Mouse (Mus musculus) gastrocnemius, adult 2 months (tissue): ENCODE results near the gene Atp2a1. TPM values are rescaled to one million over a fixed set of nuclear protein-coding genes. Genes with fewer than 3 reads are reported as not detected.

Experiments used
- DNase-seq: peaks from one replicate; pipeline ENCODE4 v3.0.0; 2022
- H3K27ac ChIP-seq: fragments of 200-600 bp; 2 replicates; pipeline ENCODE4 v1.8.1; 2022; ENCODE audit warnings: mild to moderate bottlenecking
- H3K4me3 ChIP-seq: fragments of 200-600 bp; 2 replicates; pipeline ENCODE4 v1.8.1; 2022; ENCODE audit warnings: mild to moderate bottlenecking, moderate library complexity
- CTCF ChIP-seq: fragments of 200-600 bp; IDR thresholded peaks from 2 replicates; pipeline ENCODE4 v1.8.1; 2022; ENCODE audit warnings: antibody characterized with exemption, mild to moderate bottlenecking, moderate library complexity
- intact Hi-C: fragments of 180-260 bp; cut with DNase I; formaldehyde crosslinking; loops from one replicate; pipeline ENCODE4 v1.15.1; 2025
- total RNA-seq, 2 experiments: library from RNA; stranded (reverse); gene quantifications; 2 replicates each; pipeline ENCODE4 v1.2.3; 2021

Gene Atp2a1
- total RNA-seq, 2 experiments from 2014 or later = 21,521 to 26,495 TPM

GRCm38 (mm10) chr7:126471361-126471760, 8.5 kb upstream of the Atp2a1 start:
- no peak for TF ChIP-seq CTCF
- intact Hi-C loops = loop anchor here (5.0 to 10.0 kb wide), 2 partner anchors 39 to 303 kb away; partner anchors contain the start of gene Ypel3
- Histone ChIP-seq H3K4me3 (no peak overlapping the region), H3K27ac (no peak overlapping the region)
- DNase-seq = no peak

- no peak for DNase-seq
- Histone ChIP-seq H3K27ac (no peak overlapping the region), H3K4me3 (no peak overlapping the region)
- no peak for TF ChIP-seq CTCF
- intact Hi-C loops = loop anchor here (5.0 to 10.0 kb wide), 2 partner anchors 38 to 305 kb away; partner anchors contain the start of gene Ypel3
Measured at GRCm38 (mm10) chr7:126470077-126470476, 7.2 kb upstream of the Atp2a1 start.

DNA sequence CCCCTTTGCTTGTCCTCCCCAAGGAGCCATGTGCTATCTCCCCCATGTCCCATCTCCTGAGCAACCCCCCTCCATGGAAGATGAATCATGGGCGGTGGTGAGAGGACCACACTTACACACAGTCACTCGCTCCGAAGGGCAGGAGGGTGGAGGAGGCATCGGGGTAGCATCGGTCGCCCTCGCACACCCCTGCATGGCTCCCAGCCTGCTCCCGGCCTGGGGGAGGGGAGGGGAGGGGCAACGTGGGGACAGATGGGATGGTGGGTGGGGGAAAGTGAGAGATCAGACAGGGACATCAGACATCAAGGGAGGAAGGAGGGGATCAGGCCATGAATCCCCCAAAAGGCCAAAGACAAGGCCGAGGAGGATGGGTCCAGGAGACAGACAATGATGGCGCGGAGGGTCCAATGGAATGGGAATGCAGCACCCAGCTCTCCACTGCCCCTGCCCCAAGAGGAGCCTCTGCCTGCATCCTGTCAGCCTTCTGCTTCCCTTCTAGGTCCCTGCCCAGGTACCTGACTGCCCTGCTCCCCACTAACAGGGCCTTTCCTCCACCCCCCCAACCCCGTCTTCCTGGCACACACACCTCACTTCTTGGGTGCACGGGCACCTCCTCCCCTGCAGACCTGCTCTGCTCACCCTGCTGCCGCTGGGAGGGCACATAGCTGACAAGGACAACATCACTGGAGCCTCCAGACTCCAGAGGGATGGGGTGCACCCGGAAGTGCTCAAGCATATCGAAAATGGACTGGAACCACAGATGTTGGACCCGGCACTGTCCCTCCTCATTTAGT, 5.1 kb upstream of the Atp2a1 start:
- intact Hi-C loops = loop anchor here (10.0 kb wide), 1 partner anchor 327 kb away; the partner anchor contains the start of genes Fam57b and Ppp4c
- peak overlapping the region; percentile 99 for H3K27ac ChIP-seq
- TF ChIP-seq CTCF = no peak
- peak overlapping the region; percentile 53 for H3K4me3 ChIP-seq
- no peak for DNase-seq

DNA sequence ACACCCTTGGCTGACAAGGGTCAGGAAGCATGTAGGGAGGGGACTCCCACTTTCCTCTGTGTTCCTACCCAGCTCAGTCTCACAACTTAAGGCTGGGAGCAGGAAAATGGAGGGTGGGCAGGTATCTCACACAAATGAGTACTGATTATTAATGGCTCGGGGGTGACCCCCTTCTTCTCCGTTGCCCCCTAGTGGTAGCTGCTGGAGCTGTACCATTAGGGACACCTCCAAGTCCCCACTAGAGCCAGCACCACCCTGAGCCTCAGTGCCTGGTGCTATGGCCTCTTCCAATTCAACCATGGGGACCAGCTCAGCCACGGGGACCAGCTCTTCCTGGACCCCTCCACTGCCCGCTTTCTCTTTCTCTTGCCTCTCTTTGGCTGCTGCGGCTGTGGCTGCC, 4.4 kb upstream of the Atp2a1 start:
- Histone ChIP-seq H3K4me3 (peak overlapping the region; percentile 53), H3K27ac (peak overlapping the region; percentile 99)
- TF ChIP-seq CTCF = peak; percentile 70
- peak; percentile 72 for DNase-seq
- intact Hi-C loops = loop anchor here (10.0 kb wide), 1 partner anchor 328 kb away; the partner anchor contains the start of genes Fam57b and Ppp4c

- peak; percentile 52 for DNase-seq
- TF ChIP-seq CTCF = no peak
- H3K4me3 ChIP-seq = peak overlapping the region; percentile 53
- H3K27ac ChIP-seq = peak overlapping the region; percentile 99
- intact Hi-C loops = loop anchor here (10.0 kb wide), 1 partner anchor 328 kb away; the partner anchor contains the start of genes Fam57b and Ppp4c
Measured at GRCm38 (mm10) chr7:126466707-126467106, 3.8 kb upstream of the Atp2a1 start.

DNA sequence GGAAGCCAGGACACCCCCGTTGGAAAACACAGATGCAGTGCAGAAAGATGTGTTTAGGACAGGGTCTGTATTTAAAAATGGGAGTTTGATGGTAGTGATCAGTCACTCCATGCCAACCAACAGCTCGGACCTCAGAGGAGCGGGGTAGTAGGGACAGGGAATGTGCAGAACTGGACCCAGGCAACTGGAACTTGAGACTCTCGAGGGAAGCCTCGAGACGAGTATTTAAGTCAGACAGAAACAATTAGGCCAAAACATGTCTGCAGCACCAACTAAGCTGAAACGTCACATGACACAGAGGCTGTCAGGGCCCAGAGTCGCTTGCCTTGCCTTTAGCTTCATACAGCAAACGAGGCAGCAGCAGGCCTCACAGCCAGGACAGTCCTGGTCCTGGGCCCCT, 3.2 kb upstream of the Atp2a1 start:
- DNase-seq = no peak
- no peak for TF ChIP-seq CTCF
- intact Hi-C loops = loop anchor here (10.0 kb wide), 1 partner anchor 329 kb away; the partner anchor contains the start of genes Fam57b and Ppp4c
- Histone ChIP-seq H3K27ac (peak overlapping the region; percentile 99), H3K4me3 (peak overlapping the region; percentile 53)

DNA sequence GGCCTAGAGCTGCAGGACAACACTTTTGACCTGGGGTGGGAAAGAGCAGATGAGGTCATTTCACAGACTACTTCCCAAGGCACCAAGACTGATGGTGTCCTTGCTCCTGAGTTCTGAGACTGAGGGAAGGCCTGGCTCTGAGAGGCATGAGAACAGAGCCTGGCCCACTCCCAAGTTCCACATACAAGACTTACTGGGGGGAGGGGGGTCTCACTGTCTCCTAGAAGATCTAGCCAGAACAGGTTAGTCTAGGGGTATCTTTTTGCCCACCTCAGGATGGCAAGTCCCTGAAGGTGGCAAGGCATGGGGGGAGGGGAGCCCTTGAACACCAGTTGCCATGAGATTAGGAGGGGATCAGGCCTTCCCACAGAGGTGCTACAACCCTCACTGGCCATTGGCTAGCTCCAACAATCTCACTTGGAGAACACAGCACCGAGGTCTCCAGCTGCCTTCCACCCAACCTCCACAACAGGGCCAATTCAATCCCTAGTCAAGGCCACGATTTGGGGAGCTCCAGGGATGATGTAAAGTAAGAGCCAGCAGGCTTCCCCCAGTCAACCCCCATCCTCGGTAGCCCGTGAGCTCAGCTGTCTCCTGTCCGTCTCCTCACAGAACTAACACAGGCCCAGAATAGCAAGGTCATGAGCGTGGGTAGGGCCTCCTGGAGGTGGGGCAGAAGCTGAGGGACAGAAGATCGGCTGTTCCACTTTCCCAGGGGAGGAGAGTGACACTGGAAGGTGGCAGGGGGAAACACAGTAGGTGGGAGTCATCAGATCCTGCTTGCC, 2.5 kb upstream of the Atp2a1 start:
- Histone ChIP-seq H3K27ac (peak overlapping the region; percentile 99), H3K4me3 (peak overlapping the region; percentile 86)
- peak; percentile 86 for DNase-seq
- intact Hi-C loops = loop anchor here (10.0 kb wide), 1 partner anchor 329 kb away; the partner anchor contains the start of genes Fam57b and Ppp4c
- no peak for TF ChIP-seq CTCF

- peak overlapping the region; percentile 99 for H3K27ac ChIP-seq
- intact Hi-C loops = loop anchor here (10.0 kb wide), 1 partner anchor 330 kb away; the partner anchor contains the start of genes Fam57b and Ppp4c
- TF ChIP-seq CTCF = no peak
- peak; percentile 90 for DNase-seq
- H3K4me3 ChIP-seq = peak overlapping the region; percentile 86
Measured at GRCm38 (mm10) chr7:126464836-126465235, 1.9 kb upstream of the Atp2a1 start.

DNA sequence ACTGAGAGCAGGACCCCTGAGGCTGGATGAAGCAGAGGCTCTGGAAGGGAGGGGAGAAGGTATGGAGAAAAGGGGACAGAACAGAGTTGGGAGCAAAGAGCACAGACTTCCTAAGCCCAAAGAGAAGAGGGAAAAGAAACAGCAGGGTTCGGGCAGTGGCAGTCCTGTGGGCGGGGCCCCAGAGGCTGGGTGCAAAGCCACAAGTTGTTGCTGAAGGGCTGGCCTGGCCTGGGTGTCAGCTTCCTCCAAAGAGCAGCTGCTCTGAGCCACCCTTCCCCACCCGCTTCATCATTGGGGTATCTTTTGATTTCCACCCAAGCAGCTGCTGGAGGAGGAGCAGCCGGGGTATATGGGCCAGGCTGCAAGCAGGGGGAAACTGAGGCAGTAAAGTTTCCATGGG, 1.2 kb upstream of the Atp2a1 start:
- H3K27ac ChIP-seq = peak overlapping the region; percentile 99
- intact Hi-C loops = loop anchor here (10.0 kb wide), 1 partner anchor 331 kb away; the partner anchor contains the start of genes Fam57b and Ppp4c
- no peak for TF ChIP-seq CTCF
- peak overlapping the region; percentile 86 for H3K4me3 ChIP-seq
- peak; percentile 92 for DNase-seq

GRCm38 (mm10) chr7:126463547-126463946, 639 bp upstream of the Atp2a1 start:
- no peak for TF ChIP-seq CTCF
- Histone ChIP-seq H3K27ac (peak overlapping the region; percentile 99), H3K4me3 (peak overlapping the region; percentile 86)
- DNase-seq = peak; percentile 73
- intact Hi-C loops = loop anchor here (10.0 kb wide), 1 partner anchor 331 kb away; the partner anchor contains the start of genes Fam57b and Ppp4c

- peak overlapping the region; percentile 99 for H3K27ac ChIP-seq
- DNase-seq = peak; percentile 72
- peak overlapping the region; percentile 86 for H3K4me3 ChIP-seq
- TF ChIP-seq CTCF = no peak
- intact Hi-C loops = loop anchor here (10.0 kb wide), 1 partner anchor 333 kb away; the partner anchor contains the start of genes Fam57b and Ppp4c
Measured at GRCm38 (mm10) chr7:126461626-126462025, 1.3 kb downstream of the Atp2a1 start.
